In genomic region chr10:26373951-26374435, GRCm38 (mm10) we compare ENCODE assay signal across 8 mouse cellular contexts. TPM values are rescaled to one million over a fixed set of nuclear protein-coding genes. Genes with fewer than 3 reads are reported as not detected.
DNase-seq lines count a peak whose midpoint lies in the region; ATAC-seq and TF ChIP-seq lines count a peak whose summit lies in the region.

No protein-coding gene starts in this region.

- H3K4me1 ChIP-seq in erythroblast, embryonic 14.5 days (ENCODE audit: control insufficient read depth) = peaks cover 11% of the 10 kb centered on the region
- 0 out of 2 replicates have a peak, but pooled peaks cover 2% of the 10 kb centered on the region for H3K4me1 ChIP-seq in embryonic facial prominence, embryonic 11.5 days (ENCODE audit: control insufficient read depth, insufficient read depth, low read length)
- H3K4me1 ChIP-seq in kidney, embryonic 14.5 days (ENCODE audit: control insufficient read depth, insufficient read depth, low read length) = 0 out of 2 replicates have a peak, but pooled peaks cover 5% of the 10 kb centered on the region
- H3K4me1 ChIP-seq in liver, embryonic 13.5 days (replicated peaks) = peaks cover 11% of the 10 kb centered on the region
- H3K4me1 ChIP-seq in neural tube, embryonic 11.5 days (ENCODE audit: control insufficient read depth, insufficient read depth, low read length) = no peaks in the 10 kb centered on the region
- peaks cover 3% of the 10 kb centered on the region for H3K4me1 ChIP-seq in testis, adult 2 months (ENCODE audit: control insufficient read depth, insufficient read depth, low read length)

- H3K4me3 ChIP-seq in erythroblast, embryonic 14.5 days (replicated peaks) = peak overlapping the region; percentile 65
- H3K4me3 ChIP-seq in embryonic facial prominence, embryonic 11.5 days (ENCODE audit: low read depth, low read length) = peak overlapping the region; percentile 87
- peak overlapping the region; percentile 73 for H3K4me3 ChIP-seq in kidney, embryonic 14.5 days (ENCODE audit: low read length)
- H3K4me3 ChIP-seq in liver, embryonic 13.5 days (replicated peaks) = peak overlapping the region; percentile 70
- peak overlapping the region; percentile 84 for H3K4me3 ChIP-seq in neural tube, embryonic 11.5 days (ENCODE audit: low read depth, low read length)
- H3K4me3 ChIP-seq in testis, adult 2 months (ENCODE audit: control insufficient read depth, low read depth, low read length) = peak overlapping the region; percentile 89

- H3K36me3 ChIP-seq in erythroblast, embryonic 14.5 days (ENCODE audit: control insufficient read depth) = no peaks in the 10 kb centered on the region
- H3K36me3 ChIP-seq in embryonic facial prominence, embryonic 11.5 days (replicated peaks; ENCODE audit: control insufficient read depth, insufficient read depth, low read depth, low read length) = no peaks in the 10 kb centered on the region
- H3K36me3 ChIP-seq in kidney, embryonic 14.5 days (ENCODE audit: control insufficient read depth, insufficient read depth, low read length) = no peaks in the 10 kb centered on the region
- H3K36me3 ChIP-seq in liver, embryonic 13.5 days = no peaks in the 10 kb centered on the region
- H3K36me3 ChIP-seq in neural tube, embryonic 11.5 days (ENCODE audit: control insufficient read depth, insufficient read depth, low read length) = no peaks in the 10 kb centered on the region
- no peaks in the 10 kb centered on the region for H3K36me3 ChIP-seq in testis, adult 2 months (ENCODE audit: control insufficient read depth, insufficient read depth, low read length)

- no peak for TF ChIP-seq CTCF in testis, adult 2 months (IDR thresholded peaks at IDR 0.05; ENCODE audit: control insufficient read depth, insufficient read depth, insufficient replicate concordance, low read depth, low read length)

- no peak for ATAC-seq in erythroblast, adult 5-6 weeks (replicated peaks; ENCODE audit: low FRiP score, poor library complexity, severe bottlenecking)
- 0 out of 2 replicates have a peak, but pooled peaks have one; percentile 8 for ATAC-seq in embryonic facial prominence, embryonic 11.5 days (replicated peaks; ENCODE audit: insufficient number of reproducible peaks, low FRiP score, low TSS enrichment, low read depth)
- peak; percentile 61 for ATAC-seq in kidney, embryonic 14.5 days (ENCODE audit: low FRiP score, low TSS enrichment)
- ATAC-seq in liver, embryonic 13.5 days (ENCODE audit: low read depth) = peak; percentile 45
- ATAC-seq in neural tube, embryonic 11.5 days (ENCODE audit: insufficient read depth, low FRiP score, low TSS enrichment) = peak; percentile 26

- peak overlapping the region; percentile 90 for H3K27ac ChIP-seq in embryonic facial prominence, embryonic 11.5 days (replicated peaks; ENCODE audit: low read depth, low read length)
- H3K27ac ChIP-seq in kidney, embryonic 14.5 days (ENCODE audit: low read depth, low read length) = peak overlapping the region; percentile 92
- H3K27ac ChIP-seq in liver, embryonic 13.5 days = peak overlapping the region; percentile 67
- peak overlapping the region; percentile 90 for H3K27ac ChIP-seq in neural tube, embryonic 11.5 days (ENCODE audit: low read depth, low read length)
- H3K27ac ChIP-seq in testis, adult 2 months (ENCODE audit: control insufficient read depth, insufficient read depth, low read depth, low read length) = peak overlapping the region; percentile 62

- no peaks in the 10 kb centered on the region for H3K9me3 ChIP-seq in erythroblast, embryonic 14.5 days (ENCODE audit: control insufficient read depth, low read length)
- no peaks in the 10 kb centered on the region for H3K9me3 ChIP-seq in embryonic facial prominence, embryonic 11.5 days (replicated peaks; ENCODE audit: control insufficient read depth, low read length)
- H3K9me3 ChIP-seq in kidney, embryonic 14.5 days (ENCODE audit: control insufficient read depth, low read length) = no peaks in the 10 kb centered on the region
- no peaks in the 10 kb centered on the region for H3K9me3 ChIP-seq in liver, embryonic 13.5 days (replicated peaks)
- no peaks in the 10 kb centered on the region for H3K9me3 ChIP-seq in neural tube, embryonic 11.5 days (ENCODE audit: control insufficient read depth, low read length)

- H3K27me3 ChIP-seq in erythroblast, embryonic 14.5 days (ENCODE audit: control insufficient read depth) = peaks cover 50% of the 10 kb centered on the region
- no peaks in the 10 kb centered on the region for H3K27me3 ChIP-seq in embryonic facial prominence, embryonic 11.5 days (ENCODE audit: control insufficient read depth, insufficient read depth, low read length)
- H3K27me3 ChIP-seq in kidney, embryonic 14.5 days (ENCODE audit: control insufficient read depth, insufficient read depth, low read length) = no peaks in the 10 kb centered on the region
- H3K27me3 ChIP-seq in liver, embryonic 13.5 days = peaks cover 36% of the 10 kb centered on the region
- no peaks in the 10 kb centered on the region for H3K27me3 ChIP-seq in neural tube, embryonic 11.5 days (ENCODE audit: control insufficient read depth, insufficient read depth, low read length)
- no peaks in the 10 kb centered on the region for H3K27me3 ChIP-seq in testis, adult 2 months (ENCODE audit: control insufficient read depth, insufficient read depth, low read length)

- H3K4me2 ChIP-seq in embryonic facial prominence, embryonic 11.5 days (ENCODE audit: low read depth, low read length) = peak overlapping the region; percentile 57
- peak overlapping the region; percentile 80 for H3K4me2 ChIP-seq in kidney, embryonic 14.5 days (replicated peaks; ENCODE audit: low read depth, low read length)
- H3K4me2 ChIP-seq in liver, embryonic 13.5 days = peak overlapping the region; percentile 88
- H3K4me2 ChIP-seq in neural tube, embryonic 11.5 days (ENCODE audit: low read depth) = peak overlapping the region; percentile 83

- WGBS in embryonic facial prominence, embryonic 11.5 days = under 1% methylated on average over 60 of the region's 71 CpGs
- 1% methylated on average over 67 of the region's 71 CpGs for WGBS in kidney, embryonic 14.5 days
- WGBS in liver, embryonic 13.5 days (ENCODE audit: insufficient replicate concordance) = 1% methylated on average over 63 of the region's 71 CpGs
- under 1% methylated on average over 68 of the region's 71 CpGs for WGBS in neural tube, embryonic 11.5 days

- DNase-seq in embryonic facial prominence, embryonic 11.5 days (ENCODE audit: low spot score) = peak; percentile 72
- peak; percentile 44 to 56 for DNase-seq in heart, adult 9 months (ENCODE audit: low spot score in 2 of 2)
- peak; percentile 17 for DNase-seq in liver, embryonic 13.5 days
- peak; percentile 80 for DNase-seq in neural tube, embryonic 11.5 days (ENCODE audit: low spot score)

- no peak for TF ChIP-seq POLR2A in testis, adult 2 months (IDR thresholded peaks at IDR 0.05; ENCODE audit: control insufficient read depth, low read depth, low read length)

- peak overlapping the region; percentile 96 for H3K9ac ChIP-seq in embryonic facial prominence, embryonic 11.5 days (replicated peaks; ENCODE audit: low read length)
- peak overlapping the region; percentile 92 for H3K9ac ChIP-seq in kidney, embryonic 14.5 days (ENCODE audit: low read depth, low read length)
- peak overlapping the region; percentile 72 for H3K9ac ChIP-seq in liver, embryonic 13.5 days
- peak overlapping the region; percentile 96 for H3K9ac ChIP-seq in neural tube, embryonic 11.5 days (ENCODE audit: low read length)

RNA-seq across cellular contexts. Expression of gene L3mbtl3, which starts 1.8 kb away (rescaled TPM):
- 0.01 and 0.02 TPM in 2 replicates for polyA plus RNA-seq in erythroblast, embryonic 14.5 days (2012)
- 3.6 and 5.0 TPM in 2 replicates for total RNA-seq in erythroblast, adult 5-6 weeks (2015; ENCODE audit: low replicate concordance)
- 3.2 and 3.7 TPM in 2 replicates for total RNA-seq in erythroblast, adult 5-6 weeks (2017; ENCODE audit: low replicate concordance)
- polyA plus RNA-seq in embryonic facial prominence, embryonic 11.5 days (2014; fragmentation: Nextera tagmentation; extraction: Ambion mirVana) = 21.1 and 24.9 TPM in 2 replicates
- 12.0 and 16.5 TPM in 2 replicates for polyA plus RNA-seq in kidney, embryonic 14.5 days (2014; fragmentation: Nextera tagmentation; extraction: Ambion mirVana)
- 1.7 and 2.5 TPM in 2 replicates for polyA plus RNA-seq in liver, embryonic 13.5 days (2015; fragmentation: Nextera tagmentation; extraction: Ambion mirVana)
- 20.0 and 20.5 TPM in 2 replicates for polyA plus RNA-seq in neural tube, embryonic 11.5 days (2014; fragmentation: Nextera tagmentation; extraction: Ambion mirVana)
- 0.89 and 1.4 TPM in 2 replicates for polyA plus RNA-seq in testis, adult 2 months (2012; rRNA removed)

Comparison
In these comparisons a context has a peak if more than half of its experiments do, and no peak if none do; other contexts are left out.
1. DNase-seq: peak in every context shown above with its lines; median percentile 80 in neural tube, embryonic 11.5 days; 72 in embryonic facial prominence, embryonic 11.5 days; 50 in heart, adult 9 months; 17 in liver, embryonic 13.5 days.